Mouse (Mus musculus) kidney, adult 2 months (tissue): Measurements from ENCODE around the gene Abcg1. TPM values are rescaled to one million over a fixed set of nuclear protein-coding genes. Genes with fewer than 3 reads are reported as not detected.

ENCODE experiments used
- DNase-seq: peaks from one replicate; pipeline ENCODE4 v3.0.0; 2021
- H3K27ac ChIP-seq: fragments of 200-500 bp; 2 replicates; pipeline ENCODE4 v1.5.1; 2012; ENCODE audit warnings: low read depth, low read length, control low read depth, inconsistent platforms; ENCODE audit not compliant: insufficient read depth
- H3K27me3 ChIP-seq: fragments of 200-500 bp; replicated peaks from 2 replicates; pipeline ENCODE4 v1.6.1; 2012; ENCODE audit warnings: mild to moderate bottlenecking, moderate library complexity, low read length, inconsistent platforms; ENCODE audit not compliant: control insufficient read depth, insufficient read depth
- H3K36me3 ChIP-seq: fragments of 200-500 bp; 2 replicates; pipeline ENCODE4 v1.6.1; 2012; ENCODE audit warnings: mild to moderate bottlenecking, moderate library complexity, low read length, inconsistent platforms; ENCODE audit not compliant: control insufficient read depth, insufficient read depth
- H3K4me1 ChIP-seq: fragments of 200-500 bp; 2 replicates; pipeline ENCODE4 v1.6.1; 2011; ENCODE audit warnings: low read length; ENCODE audit not compliant: control insufficient read depth, insufficient read depth
- H3K4me3 ChIP-seq: fragments of 200-500 bp; 2 replicates; pipeline ENCODE4 v1.5.1; 2011; ENCODE audit warnings: mild to moderate bottlenecking, low read depth, low read length, control low read depth; ENCODE audit not compliant: insufficient read depth
- CTCF ChIP-seq: fragments of 200-500 bp; conservative IDR thresholded peaks from 2 replicates; pipeline ENCODE4 v1.5.1; 2011; ENCODE audit warnings: low read depth, mild to moderate bottlenecking, control low read depth, low read length, moderate library complexity, mixed read lengths; ENCODE audit not compliant: insufficient read depth, insufficient read length
- POLR2A ChIP-seq: fragments of 200-500 bp; IDR thresholded peaks from one replicate; pipeline ENCODE4 v1.6.1; 2011; ENCODE audit warnings: low read depth, low read length, control low read depth
- WGBS: fragments of 180-500 bp; shearing (Covaris S2); methylation state at CpG from one replicate; pipeline ENCODE4 v1.1.7; 2018; 5-methylcytosine and 5-hydroxymethylcytosine counted together
- polyA plus RNA-seq: library from polyadenylated mRNA; depleted of rRNA; stranded (reverse); fragments of >200 nt; gene quantifications from 2 replicates; pipeline ENCODE4 v1.2.3, GENCODE M21; 2012

Gene Abcg1
- polyA plus RNA-seq, 1 experiment: 8.2 TPM

- Histone ChIP-seq H3K4me1 (peaks cover 28% of the 10 kb centered on the region), H3K27ac (peak overlapping the region; percentile 55), H3K27me3 (no peaks in the 10 kb centered on the region), H3K36me3 (no peaks in the 10 kb centered on the region), H3K4me3 (no peak overlapping the region)
- DNase-seq: peak; percentile 33
- TF ChIP-seq POLR2A (no peak), CTCF (no peak)
- 45% methylated on average over 7 of the region's 7 CpGs for whole genome bisulfite sequencing
Measured at GRCm38 (mm10) chr17:31074053-31074590, 16.6 kb downstream of the Abcg1 start.

DNA sequence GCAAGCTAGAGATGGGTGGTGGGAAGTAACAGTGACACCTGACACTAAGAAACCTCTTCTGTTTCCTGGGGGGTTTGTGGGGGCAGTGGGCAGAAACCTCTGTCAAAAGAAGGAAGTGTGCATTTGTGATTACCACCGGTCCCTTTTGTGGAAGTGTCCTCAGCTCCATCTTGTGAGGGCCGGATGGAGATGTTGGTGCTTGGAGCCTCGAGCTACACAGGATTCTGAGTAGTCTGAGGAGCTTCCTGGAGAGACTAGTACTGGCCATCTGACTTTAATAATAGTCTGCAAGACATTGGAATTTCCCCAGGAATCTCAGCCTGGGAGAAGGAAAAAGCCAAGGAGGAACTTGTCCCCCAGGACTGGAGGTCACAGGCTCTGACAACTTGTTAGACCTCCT is 17.2 kb downstream of the Abcg1 start:
- TF ChIP-seq POLR2A (no peak), CTCF (no peak)
- Histone ChIP-seq H3K4me3 (no peak overlapping the region), H3K4me1 (peaks cover 28% of the 10 kb centered on the region), H3K27ac (peak overlapping the region; percentile 89), H3K36me3 (no peaks in the 10 kb centered on the region), H3K27me3 (no peaks in the 10 kb centered on the region)
- WGBS: 50% methylated on average over 3 of the region's 3 CpGs
- peak; percentile 72 for DNase-seq

DNA sequence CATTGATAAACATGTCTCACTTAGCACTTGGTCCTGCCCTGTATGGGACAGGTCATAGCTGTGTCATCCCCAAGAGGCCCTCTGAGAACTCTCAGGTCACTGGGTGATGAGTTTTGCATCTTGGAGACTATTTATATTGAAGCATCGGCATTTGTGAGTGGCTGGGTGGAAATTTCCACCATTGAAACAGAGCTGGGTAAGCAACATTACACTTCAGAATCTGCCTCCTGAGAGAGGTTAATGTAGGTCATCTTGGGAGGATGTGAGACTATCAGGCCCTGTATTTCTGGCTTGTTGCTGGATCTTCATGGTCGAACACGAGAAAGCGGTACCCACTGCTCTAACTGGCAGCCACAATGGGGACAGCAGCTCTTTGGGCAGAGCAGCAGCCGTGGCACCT is 18.0 kb downstream of the Abcg1 start:
- WGBS: 45% methylated on average over 5 of the region's 5 CpGs

GRCm38 (mm10) chr17:31077561-31077960 is 20.1 kb downstream of the Abcg1 start:
- no peaks in the 10 kb centered on the region for H3K27me3 ChIP-seq
- TF ChIP-seq CTCF: no peak
- TF ChIP-seq POLR2A: no peak
- H3K4me3 ChIP-seq: no peak overlapping the region
- 45% methylated on average over 5 of the region's 5 CpGs for WGBS
- peak overlapping the region; percentile 37 for H3K27ac ChIP-seq
- H3K36me3 ChIP-seq: no peaks in the 10 kb centered on the region
- DNase-seq: peak; percentile 37
- H3K4me1 ChIP-seq: peaks cover 27% of the 10 kb centered on the region

More for the DNA sequence above, 18.0 kb downstream of the Abcg1 start:
- TF ChIP-seq POLR2A: no peak
- TF ChIP-seq CTCF: no peak
- H3K27me3 ChIP-seq: no peaks in the 10 kb centered on the region
- H3K4me1 ChIP-seq: peaks cover 31% of the 10 kb centered on the region
- H3K4me3 ChIP-seq: no peak overlapping the region
- peak; percentile 59 for DNase-seq
- no peaks in the 10 kb centered on the region for H3K36me3 ChIP-seq
- H3K27ac ChIP-seq: peak overlapping the region; percentile 89

GRCm38 (mm10) chr17:31078581-31078980 is 21.1 kb downstream of the Abcg1 start:
- TF ChIP-seq CTCF (no peak), POLR2A (no peak)
- peaks cover 22% of the 10 kb centered on the region for H3K4me1 ChIP-seq
- H3K4me3 ChIP-seq: no peak overlapping the region
- H3K27ac ChIP-seq: peak overlapping the region; percentile 42
- WGBS: 53% methylated on average over 11 of the region's 11 CpGs
- no peak for DNase-seq
- H3K36me3 ChIP-seq: no peaks in the 10 kb centered on the region
- no peaks in the 10 kb centered on the region for H3K27me3 ChIP-seq

DNA sequence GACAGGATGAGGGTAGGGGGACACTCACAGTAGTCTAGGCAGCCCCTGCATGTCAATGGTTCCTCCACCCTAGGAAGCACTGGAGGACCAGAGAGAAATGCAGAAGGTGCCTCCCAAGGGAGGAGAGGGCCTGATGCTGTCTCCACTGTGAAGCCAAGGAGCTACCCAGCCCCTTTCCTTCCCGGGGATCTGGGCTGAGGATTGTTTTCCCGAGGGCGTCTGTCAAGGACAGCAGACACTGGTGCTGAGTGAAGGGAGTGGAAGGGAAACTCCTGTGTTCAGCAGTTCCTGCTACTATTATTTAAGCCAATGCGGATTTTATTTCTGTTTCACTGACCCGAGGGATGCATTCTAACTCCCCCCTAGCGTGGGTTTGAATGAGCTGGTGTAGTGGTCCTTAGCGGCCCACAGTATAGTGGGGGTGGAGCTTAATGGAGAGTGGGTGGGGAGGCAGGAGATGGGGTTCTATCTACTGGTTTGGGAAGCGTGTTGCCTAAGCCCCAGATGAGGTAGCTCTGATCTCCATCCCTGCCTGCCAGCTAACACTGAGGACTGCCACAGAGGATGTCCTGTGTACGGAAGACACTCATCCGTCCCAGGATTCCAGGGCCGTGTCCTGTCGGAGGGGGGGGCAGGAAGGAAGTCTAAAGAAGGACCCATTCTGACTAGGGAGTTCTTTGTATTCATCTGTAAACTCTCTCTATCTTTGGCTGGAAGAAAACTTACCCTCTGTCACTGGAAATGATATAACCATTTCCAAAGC is 21.8 kb downstream of the Abcg1 start:
- peak overlapping the region; percentile 52 for H3K27ac ChIP-seq
- peak; percentile 78 for DNase-seq

DNA sequence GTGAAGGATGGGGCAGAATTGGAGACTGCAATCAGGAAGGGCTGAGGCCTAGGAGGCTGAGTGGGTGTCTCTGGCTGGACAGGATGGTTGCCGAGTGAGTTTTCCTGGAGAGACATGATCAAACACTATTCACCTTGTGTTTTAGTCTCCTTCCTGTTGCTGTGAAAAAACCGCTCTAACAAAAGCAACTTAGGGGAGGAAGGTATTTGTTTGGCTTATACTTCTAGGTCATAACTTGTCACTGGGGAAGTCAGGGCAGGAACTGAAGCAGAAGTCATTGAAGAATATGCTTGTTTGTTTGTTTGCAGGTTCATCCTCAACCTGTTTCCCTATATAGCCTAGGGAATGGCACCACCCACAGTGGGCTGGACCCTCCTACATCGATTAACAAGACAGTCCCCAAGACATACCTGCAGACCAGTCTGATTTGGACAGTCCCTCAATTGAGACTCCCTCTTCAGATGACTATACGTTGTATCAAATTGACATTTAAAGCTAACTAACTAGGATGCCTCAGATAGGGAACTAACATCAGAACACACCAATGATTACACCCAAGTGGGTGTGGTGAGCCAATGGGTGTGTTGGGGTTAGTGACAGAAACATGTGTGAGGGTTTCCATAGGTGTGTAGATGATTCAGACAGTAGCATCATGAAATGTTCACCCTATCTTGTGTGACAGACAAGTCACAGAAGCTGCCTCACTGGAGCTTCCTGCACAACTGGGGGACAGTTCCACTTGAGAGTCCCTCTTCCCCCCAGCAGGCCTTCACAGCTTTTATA is 25.0 kb downstream of the Abcg1 start:
- Histone ChIP-seq H3K4me3 (no peak overlapping the region), H3K27ac (no peak overlapping the region), H3K4me1 (peaks cover 10% of the 10 kb centered on the region; the same call in 1 of the 2 replicates), H3K27me3 (no peaks in the 10 kb centered on the region), H3K36me3 (no peaks in the 10 kb centered on the region)
- TF ChIP-seq POLR2A: no peak
- no peak for TF ChIP-seq CTCF
- 76% methylated on average over 4 of the region's 4 CpGs for WGBS
- DNase-seq: peak; percentile 65

More for the DNA sequence above, 21.8 kb downstream of the Abcg1 start:
- no peak for TF ChIP-seq CTCF
- TF ChIP-seq POLR2A: no peak
- no peak overlapping the region for H3K4me3 ChIP-seq
- peaks cover 17% of the 10 kb centered on the region for H3K4me1 ChIP-seq
- WGBS: 41% methylated on average over 12 of the region's 12 CpGs
- no peaks in the 10 kb centered on the region for H3K36me3 ChIP-seq
- H3K27me3 ChIP-seq: no peaks in the 10 kb centered on the region
